Mouse (Mus musculus) forebrain, postnatal 0 days (tissue): ENCODE measurements around the gene Hadh. TPM values are rescaled to one million over a fixed set of nuclear protein-coding genes. Genes with fewer than 3 reads are reported as not detected.

Experiments used
- ATAC-seq: fragments of 200-750 bp; cut with Nextera tagmentation; 2 replicates; pipeline ENCODE4 v1.8.0; 2017; ENCODE audit warnings: mild to moderate bottlenecking, moderate library complexity
- DNase-seq: peaks from one replicate; pipeline ENCODE4 v3.0.0-alpha.2; 2015
- H3K27ac ChIP-seq: fragments of 300-500 bp; sonication (generic); 2 replicates; pipeline ENCODE4 v1.5.1; 2014; ENCODE audit warnings: low read depth, mild to moderate bottlenecking, antibody characterized with exemption, low read length, moderate library complexity, mixed read lengths
- H3K27me3 ChIP-seq: fragments of 300-500 bp; sonication (generic); 2 replicates; pipeline ENCODE4 v1.6.1; 2014; ENCODE audit warnings: mild to moderate bottlenecking, low read length, mixed read lengths; ENCODE audit not compliant: insufficient read depth
- H3K36me3 ChIP-seq: fragments of 300-500 bp; sonication (generic); 2 replicates; pipeline ENCODE4 v1.6.1; 2014; ENCODE audit warnings: mild to moderate bottlenecking, moderate library complexity; ENCODE audit not compliant: insufficient read depth
- H3K4me1 ChIP-seq: fragments of 300-500 bp; sonication (generic); 2 replicates; pipeline ENCODE4 v1.6.1; 2014; ENCODE audit warnings: antibody characterized with exemption; ENCODE audit not compliant: insufficient read depth
- H3K4me2 ChIP-seq: fragments of 300-500 bp; sonication (generic); 2 replicates; pipeline ENCODE4 v1.6.1; 2014; ENCODE audit warnings: low read depth, mild to moderate bottlenecking, moderate library complexity
- H3K4me3 ChIP-seq: fragments of 300-500 bp; sonication (generic); 2 replicates; pipeline ENCODE4 v1.5.1; 2014; ENCODE audit warnings: low read depth, low read length, mixed read lengths
- H3K9ac ChIP-seq: fragments of 300-500 bp; sonication (generic); 2 replicates; pipeline ENCODE4 v1.6.1; 2014; ENCODE audit warnings: mild to moderate bottlenecking
- H3K9me3 ChIP-seq: fragments of 300-500 bp; sonication (generic); 2 replicates; pipeline ENCODE4 v1.6.1; 2016; ENCODE audit warnings: low read length
- CTCF ChIP-seq: sonication (generic); IDR thresholded peaks from 2 replicates; pipeline ENCODE4 v1.5.1; 2016; ENCODE audit warnings: antibody characterized with exemption, control low read depth, low read depth
- WGBS: fragments of 180-500 bp; shearing (Covaris S2); extraction: QIAGEN DNeasy Blood & Tissue Kit; methylation state at CpG from one replicate; pipeline ENCODE4 v1.1.7; 2014; 5-methylcytosine and 5-hydroxymethylcytosine counted together
- polyA plus RNA-seq: library from polyadenylated mRNA; unstranded; fragments of >200 nt; fragmentation: Nextera tagmentation; extraction: Ambion mirVana; gene quantifications from 2 replicates; pipeline ENCODE4 v1.2.1, GENCODE M21; 2015
- total RNA-seq: library from RNA; depleted of rRNA; stranded (reverse); fragments of >200 nt; gene quantifications from 2 replicates; pipeline ENCODE4 v1.2.3, GENCODE M21; 2014

The Hadh gene
- total and polyA plus RNA-seq, 2 experiments from 2014 or later = 21.0 to 33.0 TPM

DNA sequence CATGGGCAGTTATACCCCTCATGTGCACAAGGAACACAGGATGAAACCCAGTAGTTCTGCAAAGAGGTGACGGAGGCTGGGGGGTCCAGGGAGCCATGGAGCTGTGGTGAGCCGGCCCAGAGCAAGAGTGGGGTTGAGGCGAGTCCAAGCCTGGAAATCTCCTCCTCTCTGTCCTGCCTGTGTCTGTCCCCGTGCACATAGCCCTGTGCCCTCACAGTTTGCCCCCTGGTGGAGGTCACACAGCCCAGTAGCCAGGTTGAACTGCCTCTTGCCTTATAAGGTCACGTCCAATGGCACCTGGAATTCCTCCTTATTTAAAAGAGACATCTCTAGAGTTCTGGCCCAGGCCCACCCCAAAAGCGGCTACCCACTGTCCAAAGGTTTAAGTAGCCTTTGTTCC lies 24.5 kb downstream of the Hadh start:
- H3K4me1 ChIP-seq = no peaks in the 10 kb centered on the region
- no peak overlapping the region for H3K4me3 ChIP-seq
- H3K4me2 ChIP-seq = no peak overlapping the region
- H3K27ac ChIP-seq = no peak overlapping the region
- H3K36me3 ChIP-seq = no peaks in the 10 kb centered on the region
- ATAC-seq = no peak
- H3K27me3 ChIP-seq = no peaks in the 10 kb centered on the region
- H3K9me3 ChIP-seq = no peaks in the 10 kb centered on the region
- WGBS = 89% methylated on average over 6 of the region's 6 CpGs
- H3K9ac ChIP-seq = no peak overlapping the region
- TF ChIP-seq CTCF = 0 out of 2 replicates have a peak, but pooled peaks have one; percentile 15
- DNase-seq = no peak

DNA sequence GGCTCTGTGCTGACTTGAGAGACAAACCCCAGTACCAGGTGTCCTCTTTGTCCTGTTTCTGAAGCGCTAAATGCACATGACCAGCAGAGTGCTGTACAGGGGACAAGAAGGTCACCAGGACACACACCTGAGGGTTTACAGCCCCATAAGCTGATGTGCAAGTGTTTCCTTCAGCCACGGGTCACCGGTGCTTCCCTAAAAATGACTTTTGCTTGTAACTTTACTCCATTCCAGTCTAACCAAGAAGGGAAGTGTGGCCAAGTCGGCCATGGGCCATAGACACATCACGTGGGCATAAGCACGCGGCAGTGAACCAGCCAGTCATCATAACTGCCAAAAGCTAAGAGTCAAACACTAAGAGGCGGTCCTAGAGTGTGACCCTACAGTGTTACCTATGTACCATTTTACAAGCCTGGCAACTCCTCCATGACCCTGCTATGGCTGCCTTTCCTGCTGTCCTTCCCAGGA lies 25.3 kb downstream of the Hadh start:
- H3K27me3 ChIP-seq = no peaks in the 10 kb centered on the region
- no peak overlapping the region for H3K27ac ChIP-seq
- no peak for TF ChIP-seq CTCF
- DNase-seq (no peak), ATAC-seq (no peak)
- H3K4me2 ChIP-seq = no peak overlapping the region
- no peaks in the 10 kb centered on the region for H3K9me3 ChIP-seq
- no peak overlapping the region for H3K4me3 ChIP-seq
- 91% methylated on average over 8 of the region's 8 CpGs for WGBS
- H3K36me3 ChIP-seq = no peaks in the 10 kb centered on the region
- H3K4me1 ChIP-seq = no peaks in the 10 kb centered on the region
- H3K9ac ChIP-seq = no peak overlapping the region

DNA sequence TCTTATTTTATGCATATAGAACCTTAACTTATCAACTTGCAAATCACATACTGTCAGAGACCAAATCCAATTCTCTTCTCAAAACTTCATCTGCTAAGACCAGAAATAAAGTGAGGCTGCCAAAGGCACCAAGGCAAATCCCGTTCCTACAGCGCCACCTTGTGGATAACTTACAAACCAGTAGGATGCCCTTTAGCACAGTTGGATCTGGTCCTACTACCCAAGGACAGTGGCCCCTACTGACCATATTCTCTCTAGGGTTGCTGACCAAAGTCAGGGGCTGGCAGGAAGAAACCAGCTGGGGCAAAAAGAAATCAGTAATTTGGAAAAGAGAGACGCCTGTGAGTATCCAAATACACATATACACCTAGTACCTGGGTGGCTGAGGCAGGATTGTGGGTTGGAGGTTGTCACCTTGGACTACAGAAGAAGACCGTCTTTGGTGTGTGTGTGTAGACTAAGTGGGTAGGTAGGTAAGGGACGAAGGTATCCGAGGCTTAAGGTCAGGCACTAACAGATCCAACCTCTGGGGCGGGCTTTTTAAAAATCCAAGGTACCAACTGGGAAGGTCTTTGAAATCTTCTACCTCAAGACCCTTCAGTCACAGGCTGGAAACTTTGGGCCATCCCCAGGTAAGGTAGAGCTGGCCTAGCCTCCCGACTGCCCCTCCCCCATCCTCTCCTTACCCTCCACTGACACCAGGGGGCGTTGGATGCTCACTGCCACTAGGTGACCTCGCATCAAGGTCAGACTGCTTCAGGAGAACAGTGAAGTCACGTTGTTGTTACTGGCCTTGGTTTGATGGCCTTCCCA lies 25.9 kb downstream of the Hadh start:
- Histone ChIP-seq H3K36me3 (no peaks in the 10 kb centered on the region), H3K4me1 (no peaks in the 10 kb centered on the region), H3K27me3 (no peaks in the 10 kb centered on the region), H3K27ac (no peak overlapping the region), H3K9me3 (no peaks in the 10 kb centered on the region), H3K4me2 (no peak overlapping the region), H3K4me3 (no peak overlapping the region), H3K9ac (no peak overlapping the region)
- WGBS = 57% methylated on average over 11 of the region's 11 CpGs
- ATAC-seq (peak; percentile 78), DNase-seq (peak; percentile 89)
- TF ChIP-seq CTCF = peak; percentile 94

DNA sequence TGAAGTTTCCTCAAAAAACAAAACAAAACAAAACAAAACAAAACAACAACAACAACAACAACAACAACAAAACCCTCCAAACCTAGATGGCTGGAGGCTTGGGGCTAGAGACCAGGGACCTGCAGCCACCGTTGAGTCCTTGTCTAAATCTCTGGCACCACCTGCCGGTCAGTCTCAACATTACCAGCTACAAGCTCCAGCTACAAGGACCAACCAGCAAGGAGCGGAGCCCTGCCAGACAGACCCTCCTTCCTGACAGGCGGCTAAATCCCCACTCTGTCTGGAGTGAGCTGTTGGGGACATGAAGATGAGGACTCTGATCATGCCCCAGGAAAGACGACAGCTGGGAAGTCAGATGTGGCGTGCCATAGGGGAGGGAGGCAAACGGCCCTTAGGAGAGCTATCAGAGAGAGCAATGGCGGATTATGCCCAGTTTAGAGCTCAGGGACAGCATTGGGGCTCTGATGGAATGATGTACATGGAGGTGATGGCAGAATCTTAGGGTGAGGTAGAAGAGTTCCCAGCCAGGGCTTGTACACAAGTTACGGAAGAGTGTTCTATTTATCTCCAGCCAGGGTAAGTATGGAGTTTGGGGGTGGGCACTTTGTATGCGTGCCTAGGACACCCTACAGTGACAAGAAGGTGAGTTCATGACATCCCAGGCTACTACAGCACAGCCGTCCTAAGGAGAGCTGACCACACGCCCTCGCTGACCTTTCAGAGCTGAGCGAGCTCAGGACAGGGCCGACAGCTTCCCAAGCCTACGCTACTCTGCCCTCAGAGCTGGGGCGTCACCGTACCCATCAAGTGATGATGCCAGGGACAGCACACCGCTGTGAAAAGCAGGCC lies 33.9 kb downstream of the Hadh start:
- peak; percentile 92 for DNase-seq
- WGBS = 61% methylated on average over 19 of the region's 19 CpGs
- Histone ChIP-seq H3K36me3 (no peaks in the 10 kb centered on the region), H3K27me3 (no peaks in the 10 kb centered on the region), H3K4me1 (no peaks in the 10 kb centered on the region), H3K9me3 (no peaks in the 10 kb centered on the region), H3K27ac (no peak overlapping the region), H3K9ac (0 out of 2 replicates have a peak overlapping the region, but pooled peaks have one; percentile 19), H3K4me3 (0 out of 2 replicates have a peak overlapping the region, but pooled peaks have one; percentile 7), H3K4me2 (peak overlapping the region; percentile 35)
- ATAC-seq = peak; percentile 90
- TF ChIP-seq CTCF = peak; percentile 96

DNA sequence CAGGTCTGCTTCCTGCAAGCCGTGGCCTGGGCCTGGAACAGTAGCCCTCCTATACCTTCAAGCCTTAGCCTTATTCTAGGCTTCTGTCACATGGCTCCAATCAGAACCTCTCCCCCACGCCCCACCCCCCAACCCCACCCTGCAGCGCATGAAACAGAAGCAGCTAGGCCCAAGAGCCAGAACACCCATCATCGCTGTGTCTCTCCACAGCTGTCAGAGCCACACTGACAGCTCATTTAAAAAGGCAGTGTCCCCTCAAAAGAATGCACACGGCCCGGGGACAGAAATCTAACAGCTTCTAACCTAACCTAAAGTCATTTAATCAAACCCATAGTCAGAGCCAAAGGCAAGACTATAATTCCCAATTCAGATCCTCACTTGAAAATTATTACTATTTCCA lies 34.8 kb downstream of the Hadh start:
- Histone ChIP-seq H3K4me1 (no peaks in the 10 kb centered on the region), H3K9me3 (no peaks in the 10 kb centered on the region), H3K27ac (no peak overlapping the region), H3K9ac (no peak overlapping the region), H3K4me3 (no peak overlapping the region), H3K4me2 (no peak overlapping the region), H3K36me3 (no peaks in the 10 kb centered on the region), H3K27me3 (no peaks in the 10 kb centered on the region)
- 83% methylated on average over 6 of the region's 6 CpGs for WGBS
- DNase-seq (no peak), ATAC-seq (no peak)
- no peak for TF ChIP-seq CTCF

DNA sequence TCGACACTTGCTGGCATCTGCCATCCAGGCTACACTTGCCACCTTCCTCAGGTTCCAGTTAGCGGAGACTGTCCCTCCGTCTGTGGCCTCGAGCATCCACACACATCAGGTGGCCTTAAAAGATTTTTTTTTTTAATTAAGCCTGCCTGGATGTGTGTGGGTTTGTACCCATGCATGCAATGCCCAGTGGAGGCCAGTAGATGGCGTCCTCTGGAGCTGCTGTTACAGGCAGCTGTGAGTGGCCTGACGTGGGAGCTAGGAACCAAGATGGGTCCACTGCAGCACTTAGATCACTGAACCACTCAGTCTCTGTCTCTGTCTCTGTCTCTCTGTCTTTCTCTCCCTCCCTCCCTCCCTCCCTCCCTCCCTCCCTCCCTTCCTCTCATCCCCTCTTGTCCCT lies 43.8 kb downstream of the Hadh start:
- no peaks in the 10 kb centered on the region for H3K4me1 ChIP-seq
- H3K9me3 ChIP-seq = no peaks in the 10 kb centered on the region
- H3K9ac ChIP-seq = no peak overlapping the region
- H3K4me2 ChIP-seq = no peak overlapping the region
- no peaks in the 10 kb centered on the region for H3K27me3 ChIP-seq
- 67% methylated on average over 6 of the region's 6 CpGs for WGBS
- no peaks in the 10 kb centered on the region for H3K36me3 ChIP-seq
- DNase-seq (no peak), ATAC-seq (no peak)
- no peak overlapping the region for H3K27ac ChIP-seq
- TF ChIP-seq CTCF = peak; percentile 29; the same call in 1 of the 2 replicates
- no peak overlapping the region for H3K4me3 ChIP-seq
